Mouse (Mus musculus) ES-E14 (cell line): ENCODE measurements around the gene Fhit.

Source experiments
- CHD2 ChIP-seq: IDR thresholded peaks from 2 replicates; pipeline ENCODE4 v1.6.1; 2014; ENCODE audit warnings: mild to moderate bottlenecking, low read depth, low read length, inconsistent platforms
- HCFC1 ChIP-seq: IDR thresholded peaks from 2 replicates; pipeline ENCODE4 v1.6.1; 2012; ENCODE audit warnings: low read length, inconsistent platforms, borderline replicate concordance; ENCODE audit not compliant: insufficient read depth
- MAFK ChIP-seq: IDR thresholded peaks from 2 replicates; pipeline ENCODE4 v1.6.1; 2014; ENCODE audit warnings: mild to moderate bottlenecking, low read depth, low read length, inconsistent platforms; ENCODE audit not compliant: insufficient read depth
- ZC3H11A ChIP-seq: IDR thresholded peaks from 2 replicates; pipeline ENCODE4 v1.6.1; 2012; ENCODE audit warnings: low read depth, mild to moderate bottlenecking, inconsistent platforms, low read length, borderline replicate concordance
- ZNF384 ChIP-seq: IDR thresholded peaks from 2 replicates; pipeline ENCODE4 v1.6.1; 2012; ENCODE audit warnings: low read depth, low read length, inconsistent platforms

GRCm38 (mm10) chr14:10133873-10134272, 1028.0 kb downstream of the Fhit start:
- no peak for TF ChIP-seq CHD2
- no peak for TF ChIP-seq MAFK
- TF ChIP-seq ZC3H11A = no peak
- TF ChIP-seq HCFC1 = no peak
- no peak for TF ChIP-seq ZNF384
